Mouse (Mus musculus) brain, adult 10 weeks (tissue): ENCODE results near the gene 5730596B20Rik. TPM values are rescaled to one million over a fixed set of nuclear protein-coding genes. Genes with fewer than 3 reads are reported as not detected.

Experiments used
- polyA plus RNA-seq: library from polyadenylated mRNA; stranded (reverse); fragments of 350-450 nt; fragmentation: Illumina TruSeq; extraction: RNeasy Lipid Tissue Mini Kit (QIAGEN cat#74804); gene quantifications from one replicate; pipeline ENCODE4 v1.2.3, GENCODE M21; 2015; ENCODE audit warnings: low read depth, low replicate concordance

Gene 5730596B20Rik
- not detected for polyA plus RNA-seq

DNA sequence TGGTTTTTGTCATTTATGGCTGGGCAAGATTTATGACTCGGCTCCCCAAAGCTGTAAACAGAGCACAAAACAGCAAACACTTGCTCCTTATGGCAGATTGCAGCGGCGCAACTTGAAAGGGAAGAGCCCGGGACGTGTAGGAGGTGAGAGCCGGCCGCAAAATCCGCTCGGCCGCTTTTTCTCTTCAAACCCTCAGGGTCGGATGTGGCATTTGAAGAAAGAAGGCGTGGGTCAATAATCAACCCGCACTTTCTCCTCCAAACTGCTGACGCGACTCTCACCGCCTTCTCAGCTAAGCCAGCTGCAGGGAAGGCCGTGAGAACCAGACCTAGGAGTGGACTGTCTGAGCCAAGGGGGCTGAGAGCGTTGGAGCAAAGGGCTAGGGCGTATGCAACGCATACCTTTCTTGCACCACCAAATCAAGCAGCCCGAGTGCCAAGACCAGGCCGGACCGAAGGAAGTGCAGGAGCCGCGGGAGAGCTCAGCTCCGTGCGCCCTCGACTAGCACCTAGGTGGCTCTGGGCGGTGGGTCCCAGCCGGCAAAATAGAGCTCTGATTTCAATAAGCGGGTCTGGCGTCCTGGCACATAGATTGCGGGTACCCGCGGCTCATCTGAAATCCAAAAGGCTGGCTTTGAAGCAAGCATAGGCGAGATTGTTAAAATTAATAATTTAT lies at the start of gene 5730596B20Rik:
5730596B20Rik (plus strand) TSS at position 438 of the 675 bp plus-strand sequence.

DNA sequence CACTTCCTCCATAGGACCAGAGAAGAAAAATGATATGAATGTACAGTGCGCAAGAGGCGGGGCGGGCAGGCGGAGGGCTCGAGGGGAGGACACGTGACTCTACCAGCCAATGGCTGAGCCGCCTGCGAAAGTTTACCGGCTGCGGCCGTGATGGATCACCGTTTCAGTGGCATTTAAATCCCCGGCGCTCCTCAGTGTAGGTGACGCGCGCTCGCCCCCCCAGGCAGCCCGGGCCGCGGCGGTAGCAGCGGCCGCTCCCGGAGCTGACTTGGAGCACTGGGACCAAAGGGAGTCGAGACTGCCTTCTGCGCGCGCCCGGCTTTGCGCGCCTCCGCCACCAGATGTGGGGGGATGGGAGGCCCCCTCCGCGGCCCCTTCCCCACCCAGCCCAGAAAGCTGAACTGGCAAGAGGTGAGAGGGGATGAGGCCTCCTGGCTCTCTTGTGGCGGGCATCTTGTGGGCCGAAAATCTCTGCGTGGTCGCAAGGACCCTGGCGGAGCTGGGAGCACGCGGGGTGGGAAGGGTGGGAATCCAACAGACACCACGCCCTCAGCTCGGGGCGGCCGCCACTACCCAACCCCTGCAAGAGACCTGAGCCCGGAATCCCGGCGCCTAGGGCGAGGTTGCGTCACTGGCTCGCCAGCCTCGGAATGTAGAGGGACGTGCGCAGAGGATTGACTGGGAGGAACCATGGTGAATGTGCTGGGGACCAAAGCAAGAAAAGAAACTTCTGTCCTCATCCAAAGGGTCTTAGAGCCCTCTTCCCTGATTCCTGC lies 18.8 kb upstream of the 5730596B20Rik start, which contains the start of gene Hoxa1:
Hoxa1 (minus strand) TSS at position 42 of the 776 bp plus-strand sequence.

DNA sequence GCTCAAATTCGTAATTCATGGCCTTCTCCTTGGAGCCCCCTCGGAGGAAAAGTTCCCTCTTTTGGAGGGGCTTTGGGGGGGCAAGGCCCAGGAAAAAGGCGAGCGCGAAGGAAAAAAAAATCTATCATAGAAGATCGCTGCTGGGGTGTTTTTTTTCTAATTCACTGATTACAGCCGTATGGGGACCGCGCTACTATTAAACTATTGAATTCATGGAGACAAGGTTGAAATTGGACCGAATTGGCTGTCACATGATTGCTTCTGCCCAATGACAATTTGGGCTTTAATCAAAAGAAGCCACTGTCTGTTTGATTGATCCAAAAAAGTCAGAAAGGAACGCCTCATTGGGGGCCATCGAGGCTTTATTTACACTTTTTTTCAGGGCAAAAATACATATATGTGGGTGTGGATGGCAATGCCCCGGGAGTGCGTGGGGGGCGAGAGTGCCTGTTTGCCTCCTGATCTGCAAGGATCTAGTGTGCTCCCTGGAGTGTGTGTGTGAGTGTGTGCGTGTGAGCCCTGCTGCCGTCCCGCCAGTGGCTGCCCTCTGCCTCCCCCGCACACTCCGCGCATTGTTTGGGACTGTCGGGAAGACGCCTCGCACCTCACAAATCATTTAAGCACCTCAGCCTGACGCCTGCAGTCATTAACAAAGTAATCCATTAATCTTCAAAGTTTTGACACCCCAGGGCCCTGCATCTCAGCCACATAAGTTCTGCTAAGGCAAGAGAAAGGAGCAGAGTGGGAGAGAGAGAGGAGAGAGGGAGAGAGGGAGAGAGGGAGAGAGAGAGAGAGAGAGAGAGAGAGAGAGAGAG lies 12.5 kb upstream of the 5730596B20Rik start, which contains the start of gene Hoxa2:
Hoxa2 (minus strand) TSS at position 206 of the 815 bp plus-strand sequence.

DNA sequence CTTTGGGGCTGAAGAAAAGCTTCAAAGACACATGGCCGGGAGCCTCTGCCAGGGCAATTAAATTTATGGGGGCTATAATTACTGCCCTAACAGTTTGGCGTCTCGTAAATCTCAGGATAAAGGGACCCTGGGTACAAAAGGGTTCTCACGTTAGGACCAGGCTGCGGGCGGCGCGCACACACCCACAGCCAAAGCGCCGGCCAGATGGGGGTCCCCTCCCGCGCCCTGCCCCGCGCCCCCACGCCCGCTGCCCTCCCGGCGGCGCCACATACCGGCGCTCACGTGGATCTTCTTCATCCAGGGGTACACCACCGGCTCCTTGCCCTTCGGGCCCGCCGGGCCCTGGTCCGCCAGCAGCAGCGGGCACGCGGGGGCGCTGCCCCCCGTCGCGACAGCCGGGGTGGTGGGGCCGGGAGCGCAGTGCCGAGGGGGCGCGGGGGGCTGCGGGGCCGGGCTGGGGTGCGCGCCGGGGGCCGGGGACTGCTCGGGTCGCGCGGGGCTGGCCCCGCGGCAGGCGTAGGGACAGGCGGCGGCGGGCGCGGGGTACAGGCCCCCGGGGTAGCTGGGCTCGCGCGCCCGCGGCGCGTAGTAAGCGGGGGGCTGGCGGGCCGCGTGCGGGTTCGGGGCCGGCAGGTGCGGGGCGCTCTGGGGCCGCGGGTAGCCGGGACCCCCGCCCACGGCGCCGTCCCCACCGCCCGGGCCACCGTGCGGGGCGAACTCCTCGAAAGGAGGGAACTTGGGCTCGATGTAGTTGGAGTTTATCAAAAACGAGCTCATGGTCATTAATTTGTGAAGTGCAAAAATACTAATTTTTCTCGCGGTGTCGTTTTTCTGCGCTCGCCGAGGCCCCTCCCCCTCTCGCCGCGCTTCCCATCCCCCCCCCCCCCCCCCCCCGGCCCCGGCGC lies 13.9 kb downstream of the 5730596B20Rik start, which contains the start of gene Hoxa4:
Hoxa4 (minus strand) TSS at position 848 of the 905 bp plus-strand sequence.

DNA sequence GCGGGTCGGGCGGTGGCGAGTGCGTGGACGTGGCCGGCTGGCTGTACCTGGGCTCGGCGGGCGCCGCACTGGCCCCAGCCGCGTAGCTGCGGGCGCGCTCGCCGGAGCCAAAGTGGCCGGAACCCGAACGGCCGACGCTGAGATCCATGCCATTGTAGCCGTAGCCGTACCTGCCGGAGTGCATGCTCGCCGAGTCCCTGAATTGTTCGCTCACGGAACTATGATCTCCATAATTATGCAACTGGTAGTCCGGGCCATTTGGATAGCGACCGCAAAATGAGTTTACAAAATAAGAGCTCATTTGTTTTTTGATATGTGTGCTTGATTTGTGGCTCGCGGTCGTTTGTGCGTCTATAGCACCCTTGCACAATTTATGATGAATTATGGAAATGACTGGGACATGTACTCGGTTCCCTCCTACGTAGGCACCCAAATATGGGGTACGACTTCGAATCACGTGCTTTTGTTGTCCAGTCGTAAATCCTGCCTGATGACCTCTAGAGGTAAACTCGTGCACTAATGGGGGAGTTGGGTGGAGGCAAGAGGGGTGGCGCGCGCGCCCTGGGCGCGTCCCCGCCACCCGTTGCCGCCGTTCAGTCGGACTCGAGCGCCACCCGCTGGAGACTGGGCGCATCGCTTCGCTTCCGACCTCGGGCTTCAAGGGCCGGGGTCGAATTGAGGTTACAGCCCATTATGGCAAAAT lies 26.9 kb downstream of the 5730596B20Rik start, which contains the start of gene Hoxa5:
Hoxa5 (minus strand) TSS at position 538 of the 703 bp plus-strand sequence.

DNA sequence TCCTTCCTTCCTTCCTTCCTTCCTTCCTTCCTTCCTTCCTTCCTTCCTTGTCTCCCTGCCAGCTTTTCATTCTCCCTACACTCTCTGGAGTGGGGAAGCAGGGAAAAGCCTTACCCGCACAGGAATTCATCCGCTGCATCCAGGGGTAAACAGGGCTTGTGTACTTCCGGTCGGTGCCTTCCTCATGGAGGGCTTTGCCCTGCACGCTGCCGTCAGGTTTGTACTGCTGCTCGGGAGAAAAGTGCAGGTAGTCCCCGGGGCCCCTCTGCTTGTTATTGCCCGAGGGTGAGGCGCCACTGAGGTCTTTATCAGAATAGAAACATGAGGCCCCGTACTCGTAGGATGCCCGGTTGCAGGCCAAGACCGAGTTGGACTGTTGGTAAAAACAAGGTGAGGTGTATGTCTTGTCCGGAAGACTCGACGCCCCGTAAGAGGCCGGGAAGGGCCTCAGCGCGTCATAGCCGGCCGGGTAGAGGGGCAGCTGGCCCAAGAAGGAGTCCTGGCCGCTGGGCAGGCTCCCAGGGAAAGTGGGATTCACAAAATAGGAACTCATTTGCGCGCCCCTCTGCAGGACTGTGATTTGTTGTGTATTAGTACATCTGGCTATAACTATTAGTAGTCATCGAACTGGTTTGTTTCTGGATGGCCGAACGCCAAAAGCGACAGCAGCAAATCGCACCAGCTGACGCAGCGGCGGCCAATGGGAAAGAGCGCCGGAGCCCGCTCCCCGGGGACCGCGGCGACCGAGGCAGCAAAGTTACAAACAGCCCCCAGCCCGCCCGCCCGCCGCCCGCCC lies 31.0 kb downstream of the 5730596B20Rik start, which contains the start of gene Hoxa6:
Hoxa6 (minus strand) TSS at position 651 of the 796 bp plus-strand sequence.

DNA sequence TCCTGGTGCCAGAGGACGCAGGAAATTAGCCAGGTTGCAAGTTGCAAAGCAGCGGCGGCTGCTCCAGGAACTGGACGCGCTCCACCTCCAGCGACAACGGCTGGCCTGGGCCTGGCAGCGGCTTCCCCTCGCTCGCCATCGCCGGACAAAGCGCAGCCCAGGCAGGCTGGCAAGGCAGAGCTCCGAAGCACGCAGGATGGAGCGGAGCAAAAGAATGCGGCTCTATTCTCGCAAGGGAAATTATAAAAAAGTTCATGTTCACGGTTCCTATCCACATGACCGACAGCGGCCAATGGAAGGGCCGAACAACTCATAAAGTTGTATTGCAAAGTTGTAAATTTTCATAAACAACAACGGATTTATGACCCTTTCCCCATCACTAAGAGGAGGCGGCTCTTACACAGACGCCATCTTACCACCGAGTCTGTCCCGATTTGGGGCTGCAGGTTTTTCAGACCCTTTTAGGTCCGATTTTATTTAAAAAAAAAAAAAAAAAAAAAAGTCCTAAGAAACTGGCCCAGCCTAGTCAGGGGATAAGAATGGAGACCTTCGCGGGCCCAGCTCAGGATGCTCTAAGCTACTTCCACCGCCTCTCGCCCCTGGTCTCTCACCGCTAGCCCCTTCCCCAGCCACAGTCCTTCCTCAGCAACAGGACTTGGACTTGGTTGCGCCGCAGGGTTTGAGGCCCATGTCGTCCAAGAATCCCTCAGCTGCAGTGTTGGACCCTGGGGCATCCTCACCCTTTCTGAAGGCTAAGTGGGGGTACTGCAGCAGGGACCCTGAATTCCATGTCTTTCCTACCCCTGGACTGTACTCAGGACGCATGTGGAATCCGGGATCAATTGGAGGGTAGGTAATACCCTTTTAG lies 36.1 kb downstream of the 5730596B20Rik start, which contains the start of the genes Hoxa3 and Gm28308:
Hoxa3 (minus strand) TSS at position 218 of the 868 bp plus-strand sequence.
Gm28308 (minus strand) TSS at position 221 of the 868 bp plus-strand sequence.

DNA sequence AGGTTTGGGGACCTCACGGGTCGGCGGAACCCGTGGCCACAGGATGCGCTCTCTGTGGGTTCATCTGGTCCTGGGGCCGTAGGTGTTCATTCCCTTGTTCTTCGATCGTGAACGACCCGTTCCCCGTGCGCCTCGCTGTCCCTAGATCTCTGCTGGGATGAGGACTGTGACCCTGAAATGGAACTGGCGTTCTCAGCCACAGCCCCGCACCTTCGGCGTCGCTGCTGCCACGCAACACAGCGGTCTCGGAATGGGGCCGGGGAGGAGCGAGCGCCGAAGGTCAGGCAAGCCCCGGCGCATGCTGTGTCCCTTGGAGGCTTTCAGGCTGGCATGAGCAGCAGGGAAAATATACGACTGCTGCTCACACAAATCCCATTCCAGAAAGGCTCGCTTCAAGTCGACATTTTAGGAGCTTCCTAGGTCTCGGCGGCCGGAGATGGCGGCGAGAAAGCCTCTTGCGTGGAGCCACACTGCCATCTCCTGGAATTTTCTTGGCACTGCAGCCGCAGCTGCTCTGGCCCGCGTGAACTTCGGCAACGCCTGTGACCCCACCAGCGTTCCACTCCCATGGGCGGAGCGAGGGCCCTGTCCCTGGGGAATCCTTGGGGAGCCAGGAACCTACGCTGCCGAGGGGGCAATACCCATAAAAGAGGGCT lies 44.2 kb downstream of the 5730596B20Rik start, which contains the start of gene Hoxa7:
Hoxa7 (minus strand) TSS at position 518 of the 656 bp plus-strand sequence.

Other genes starting within 250 kb of the 5730596B20Rik start
- gene Skap2, start 164.9 kb upstream of the 5730596B20Rik start, polyA plus RNA-seq = 14.4 TPM
- gene Hoxa1, start 19.2 kb upstream of the 5730596B20Rik start, polyA plus RNA-seq = not detected
- gene Hoxa2, start 12.7 kb upstream of the 5730596B20Rik start, polyA plus RNA-seq = not detected
- gene Hoxa4, start 14.3 kb downstream of the 5730596B20Rik start, polyA plus RNA-seq = not detected
- gene Hoxa5, start 27.1 kb downstream of the 5730596B20Rik start, polyA plus RNA-seq = not detected
- not detected for gene Hoxa6, start 31.2 kb downstream of the 5730596B20Rik start, polyA plus RNA-seq
- not detected for gene Hoxa3, start 35.8 kb downstream of the 5730596B20Rik start, polyA plus RNA-seq
- not detected for gene Gm28308, start 35.8 kb downstream of the 5730596B20Rik start, polyA plus RNA-seq
- gene Hoxa7, start 44.4 kb downstream of the 5730596B20Rik start, polyA plus RNA-seq = not detected
- not detected for gene Hoxa9, start 53.6 kb downstream of the 5730596B20Rik start, polyA plus RNA-seq
- not detected for gene Hoxa10, start 63.4 kb downstream of the 5730596B20Rik start, polyA plus RNA-seq
- gene Hoxa11, start 68.3 kb downstream of the 5730596B20Rik start, polyA plus RNA-seq = not detected
- not detected for gene Hoxa13, start 83.4 kb downstream of the 5730596B20Rik start, polyA plus RNA-seq
- gene Evx1, start 136.0 kb downstream of the 5730596B20Rik start, polyA plus RNA-seq = not detected